Mouse (Mus musculus): Measurements from ENCODE around the gene Inf2. TPM values are rescaled to one million over a fixed set of nuclear protein-coding genes. Genes with fewer than 3 reads are reported as not detected.

The Inf2 gene
- polyA plus RNA-seq, 1 experiment: 39.9 TPM

- TF ChIP-seq CTCF (IDR thresholded peaks at IDR 0.05; ENCODE audit: extremely low read depth, insufficient read depth, insufficient read length, insufficient replicate concordance): no peak
- no peak for TF ChIP-seq POLR2A (IDR thresholded peaks at IDR 0.05; ENCODE audit: low read depth, low read length)
- peaks cover 8% of the 10 kb centered on the region for H3K36me3 ChIP-seq (ENCODE audit: control insufficient read depth, insufficient read depth, low read length)
- H3K4me3 ChIP-seq (ENCODE audit: extremely low read depth, insufficient read depth, insufficient read length): no peak overlapping the region
- peaks cover 11% of the 10 kb centered on the region for H3K4me1 ChIP-seq (ENCODE audit: control insufficient read depth, insufficient read depth, insufficient read length)
- WGBS: 45% methylated on average over 4 of the region's 4 CpGs
- H3K27ac ChIP-seq (ENCODE audit: insufficient read depth, low read length): no peak overlapping the region
- no peaks in the 10 kb centered on the region for H3K27me3 ChIP-seq (ENCODE audit: control insufficient read depth, insufficient read depth, low read length)
- no peak for DNase-seq (ENCODE audit: low read depth in 1 of 2, low spot score in 2 of 2)
Measured at GRCm38 (mm10) chr12:112599198-112599597, 10.6 kb downstream of the Inf2 start.

DNA sequence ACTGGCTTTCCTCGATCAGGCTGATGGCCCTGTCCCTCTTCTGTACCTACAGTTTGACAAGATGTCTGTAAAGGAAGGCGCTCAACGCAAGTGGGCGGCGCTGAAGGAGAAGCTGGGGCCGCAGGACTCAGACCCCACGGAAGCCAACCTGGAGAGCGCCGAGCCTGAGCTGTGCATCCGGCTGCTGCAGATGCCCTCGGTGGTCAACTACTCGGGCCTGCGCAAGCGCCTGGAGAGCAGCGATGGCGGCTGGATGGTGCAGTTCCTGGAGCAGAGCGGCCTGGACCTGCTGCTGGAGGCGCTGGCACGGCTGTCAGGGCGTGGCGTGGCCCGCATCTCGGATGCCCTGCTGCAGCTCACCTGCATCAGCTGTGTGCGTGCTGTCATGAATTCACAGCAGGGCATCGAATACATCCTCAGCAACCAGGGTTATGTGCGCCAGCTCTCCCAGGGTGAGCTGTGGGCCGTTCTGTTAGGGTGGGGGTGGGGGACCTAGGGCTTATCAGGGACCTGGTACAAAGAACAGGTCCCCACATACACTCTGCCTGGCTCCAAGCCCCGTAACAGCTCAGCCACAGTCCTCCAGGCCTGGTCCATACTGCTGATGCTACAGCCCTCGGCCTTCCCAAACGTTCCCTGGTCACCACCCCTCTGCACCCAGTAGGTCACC, 11.5 kb downstream of the Inf2 start:
- Histone ChIP-seq H3K4me1 (ENCODE audit: control insufficient read depth, insufficient read depth, insufficient read length) (peaks cover 2% of the 10 kb centered on the region; the same call in 1 of the 2 replicates), H3K27ac (ENCODE audit: insufficient read depth, low read length) (no peak overlapping the region), H3K27me3 (ENCODE audit: control insufficient read depth, insufficient read depth, low read length) (no peaks in the 10 kb centered on the region), H3K36me3 (ENCODE audit: control insufficient read depth, insufficient read depth, low read length) (peaks cover 8% of the 10 kb centered on the region), H3K4me3 (ENCODE audit: extremely low read depth, insufficient read depth, insufficient read length) (no peak overlapping the region)
- TF ChIP-seq POLR2A (IDR thresholded peaks at IDR 0.05; ENCODE audit: low read depth, low read length) (no peak), CTCF (IDR thresholded peaks at IDR 0.05; ENCODE audit: extremely low read depth, insufficient read depth, insufficient read length, insufficient replicate concordance) (no peak)
- WGBS: 92% methylated on average over 30 of the region's 30 CpGs
- no peak for DNase-seq (ENCODE audit: low read depth in 1 of 2, low spot score in 2 of 2)

- no peak overlapping the region for H3K4me3 ChIP-seq (ENCODE audit: extremely low read depth, insufficient read depth, insufficient read length)
- no peak overlapping the region for H3K27ac ChIP-seq (ENCODE audit: insufficient read depth, low read length)
- DNase-seq (ENCODE audit: low read depth in 1 of 2, low spot score in 2 of 2): no peak
- H3K4me1 ChIP-seq (ENCODE audit: control insufficient read depth, insufficient read depth, insufficient read length): no peaks in the 10 kb centered on the region; the same call in 1 of the 2 replicates
- H3K36me3 ChIP-seq (ENCODE audit: control insufficient read depth, insufficient read depth, low read length): peaks cover 10% of the 10 kb centered on the region
- WGBS: 91% methylated on average over 5 of the region's 5 CpGs
- no peak for TF ChIP-seq POLR2A (IDR thresholded peaks at IDR 0.05; ENCODE audit: low read depth, low read length)
- no peak for TF ChIP-seq CTCF (IDR thresholded peaks at IDR 0.05; ENCODE audit: extremely low read depth, insufficient read depth, insufficient read length, insufficient replicate concordance)
- H3K27me3 ChIP-seq (ENCODE audit: control insufficient read depth, insufficient read depth, low read length): no peaks in the 10 kb centered on the region
Measured at GRCm38 (mm10) chr12:112604022-112604421, 15.4 kb downstream of the Inf2 start.

DNA sequence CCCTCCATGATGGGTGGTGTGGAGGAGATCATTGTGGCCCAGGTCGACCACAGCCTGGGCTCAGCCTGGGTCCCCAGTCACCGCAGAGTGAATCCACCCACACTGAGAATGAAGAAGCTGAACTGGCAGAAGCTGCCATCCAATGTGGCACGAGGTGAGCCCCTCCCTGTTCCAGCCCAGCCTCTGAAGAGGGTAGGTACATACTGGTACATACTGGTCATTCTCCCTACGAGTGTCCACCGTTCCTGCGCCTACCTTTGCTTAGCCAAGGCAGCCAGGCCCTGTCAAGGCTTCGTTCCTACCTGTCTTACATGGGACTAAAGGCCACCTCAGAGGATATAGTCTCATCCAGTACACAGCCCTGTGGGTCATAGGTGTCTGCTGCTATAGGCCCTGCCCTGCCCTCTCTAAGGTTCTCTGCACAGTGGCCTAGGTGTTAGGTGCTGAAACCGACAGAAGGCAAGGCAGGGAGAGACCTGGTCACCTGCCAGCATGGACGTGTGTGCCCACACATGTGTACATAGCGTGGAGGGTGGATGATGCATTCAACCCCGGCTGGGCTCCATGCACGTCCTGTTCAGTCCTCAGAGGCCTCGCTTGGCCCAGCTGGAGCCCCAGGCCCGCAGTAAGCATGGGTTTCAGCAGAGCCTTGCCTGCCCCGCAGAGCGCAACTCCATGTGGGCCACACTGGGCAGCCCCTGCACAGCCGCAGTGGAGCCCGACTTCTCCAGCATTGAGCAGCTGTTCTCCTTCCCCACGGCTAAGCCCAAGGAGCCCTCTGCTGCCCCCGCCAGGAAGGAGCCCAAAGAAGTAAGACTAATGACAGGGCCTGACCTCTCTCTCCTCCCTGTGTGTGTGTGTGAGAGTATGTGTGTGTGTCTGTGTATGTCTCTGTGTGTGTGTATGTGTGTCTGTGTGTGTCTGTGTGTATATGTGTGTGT, 16.4 kb downstream of the Inf2 start:
- DNase-seq (ENCODE audit: low read depth in 1 of 2, low spot score in 2 of 2): no peak
- WGBS: 67% methylated on average over 20 of the region's 20 CpGs
- TF ChIP-seq CTCF (IDR thresholded peaks at IDR 0.05; ENCODE audit: extremely low read depth, insufficient read depth, insufficient read length, insufficient replicate concordance) (peak; percentile 23; the same call in 1 of the 2 replicates), POLR2A (IDR thresholded peaks at IDR 0.05; ENCODE audit: low read depth, low read length) (no peak)
- Histone ChIP-seq H3K36me3 (ENCODE audit: control insufficient read depth, insufficient read depth, low read length) (peaks cover 10% of the 10 kb centered on the region), H3K4me3 (ENCODE audit: extremely low read depth, insufficient read depth, insufficient read length) (no peak overlapping the region), H3K27me3 (ENCODE audit: control insufficient read depth, insufficient read depth, low read length) (no peaks in the 10 kb centered on the region), H3K27ac (ENCODE audit: insufficient read depth, low read length) (no peak overlapping the region), H3K4me1 (ENCODE audit: control insufficient read depth, insufficient read depth, insufficient read length) (no peaks in the 10 kb centered on the region; the same call in 1 of the 2 replicates)

DNA sequence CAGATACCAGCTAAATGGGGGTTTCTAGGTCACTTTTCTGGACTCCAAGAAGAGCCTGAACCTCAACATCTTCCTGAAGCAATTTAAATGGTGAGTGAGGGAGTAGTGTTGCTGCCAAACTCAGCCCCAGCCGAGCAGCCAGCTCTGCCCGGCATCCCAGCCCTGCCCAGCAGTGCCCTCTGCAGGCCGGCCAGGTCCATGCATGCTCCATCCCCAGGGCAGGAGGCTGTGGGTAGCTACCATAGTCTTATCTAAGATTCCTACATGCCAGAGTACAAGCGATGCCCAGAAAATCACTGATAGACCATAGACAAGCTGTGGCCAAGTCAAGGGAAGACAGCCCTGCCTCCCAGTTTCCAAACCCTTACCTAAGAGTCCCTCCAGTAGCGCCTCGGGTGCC, 17.2 kb downstream of the Inf2 start:
- no peaks in the 10 kb centered on the region for H3K27me3 ChIP-seq (ENCODE audit: control insufficient read depth, insufficient read depth, low read length)
- TF ChIP-seq CTCF (IDR thresholded peaks at IDR 0.05; ENCODE audit: extremely low read depth, insufficient read depth, insufficient read length, insufficient replicate concordance) (peak; percentile 98), POLR2A (IDR thresholded peaks at IDR 0.05; ENCODE audit: low read depth, low read length) (no peak)
- DNase-seq (ENCODE audit: low read depth in 1 of 2, low spot score in 2 of 2): peak in 1 of 2 experiments; percentile 68
- no peak overlapping the region for H3K4me3 ChIP-seq (ENCODE audit: extremely low read depth, insufficient read depth, insufficient read length)
- peaks cover 11% of the 10 kb centered on the region; the same call in 1 of the 2 replicates for H3K36me3 ChIP-seq (ENCODE audit: control insufficient read depth, insufficient read depth, low read length)
- H3K4me1 ChIP-seq (ENCODE audit: control insufficient read depth, insufficient read depth, insufficient read length): no peaks in the 10 kb centered on the region; the same call in 1 of the 2 replicates
- 48% methylated on average over 6 of the region's 6 CpGs for WGBS
- H3K27ac ChIP-seq (ENCODE audit: insufficient read depth, low read length): no peak overlapping the region

DNA sequence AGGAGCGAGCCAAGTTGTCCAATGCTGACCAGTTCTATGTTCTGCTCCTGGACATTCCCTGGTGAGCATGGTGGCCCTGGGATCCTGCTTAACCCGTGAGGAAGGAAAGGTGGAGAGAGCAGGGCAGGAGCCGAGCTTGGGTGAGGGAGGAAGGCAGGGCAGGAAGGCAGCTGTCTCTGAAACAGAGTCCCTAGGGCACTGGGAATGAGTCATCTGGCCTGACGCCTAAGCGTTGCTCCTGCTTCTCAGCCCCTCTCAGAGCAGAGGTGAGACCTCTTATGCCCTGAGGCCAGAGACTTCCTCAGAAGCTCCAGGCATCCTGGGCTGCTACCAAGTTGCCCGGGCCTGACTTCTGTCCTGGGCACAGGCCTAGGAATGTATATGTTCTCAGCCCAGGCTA, 18.4 kb downstream of the Inf2 start:
- Histone ChIP-seq H3K4me1 (ENCODE audit: control insufficient read depth, insufficient read depth, insufficient read length) (no peaks in the 10 kb centered on the region; the same call in 1 of the 2 replicates), H3K27ac (ENCODE audit: insufficient read depth, low read length) (no peak overlapping the region), H3K36me3 (ENCODE audit: control insufficient read depth, insufficient read depth, low read length) (peaks cover 17% of the 10 kb centered on the region), H3K4me3 (ENCODE audit: extremely low read depth, insufficient read depth, insufficient read length) (no peak overlapping the region), H3K27me3 (ENCODE audit: control insufficient read depth, insufficient read depth, low read length) (no peaks in the 10 kb centered on the region)
- WGBS: 61% methylated on average over 6 of the region's 6 CpGs
- TF ChIP-seq CTCF (IDR thresholded peaks at IDR 0.05; ENCODE audit: extremely low read depth, insufficient read depth, insufficient read length, insufficient replicate concordance) (no peak), POLR2A (IDR thresholded peaks at IDR 0.05; ENCODE audit: low read depth, low read length) (no peak)
- DNase-seq (ENCODE audit: low read depth in 1 of 2, low spot score in 2 of 2): no peak
